Mouse (Mus musculus) CD4-positive, CD25-positive, alpha-beta regulatory T cell, adult 4 months (primary cell): ENCODE measurements around the gene Opcml. TPM values are rescaled to one million over a fixed set of nuclear protein-coding genes. Genes with fewer than 3 reads are reported as not detected.

ENCODE experiments used
- ATAC-seq: one replicate; pipeline ENCODE4 v1.8.0; 2017
- polyA plus RNA-seq, 2 experiments: library from polyadenylated mRNA; unstranded; fragments of 100-300 nt; shearing (Covaris generic); gene quantifications; one replicate each; pipeline ENCODE4 v1.2.1; 2017

Gene Opcml
- polyA plus RNA-seq, 2 experiments from 2014 or later, result not detected

GRCm38 (mm10) chr9:28336511-28337208 is 546.1 kb downstream of the Opcml start:
- no peak for ATAC-seq

- ATAC-seq, result no peak
These were observed 547.3 kb downstream of the Opcml start for GRCm38 (mm10) chr9:28337837-28338236.

DNA sequence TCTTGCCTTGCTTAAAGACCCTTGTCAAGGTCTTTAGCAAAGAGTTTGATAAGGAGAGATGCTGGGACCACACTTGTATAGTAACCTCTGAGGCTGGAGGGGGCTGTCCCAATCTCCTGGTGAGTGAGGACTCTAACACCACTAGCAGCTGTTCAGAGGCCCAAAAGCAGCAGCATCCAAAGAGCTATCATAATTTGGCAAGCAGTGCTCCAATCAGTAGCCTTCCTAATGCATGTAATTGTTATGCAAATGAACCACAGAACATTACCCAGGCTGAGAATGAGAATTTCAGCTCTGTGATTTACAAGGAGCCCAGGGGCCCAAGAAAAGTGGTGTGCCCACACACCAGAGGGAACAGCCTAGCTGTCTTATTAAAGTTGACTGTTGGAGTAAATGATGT is 564.4 kb downstream of the Opcml start:
- ATAC-seq, result no peak

- no peak for ATAC-seq
These were observed 567.4 kb downstream of the Opcml start for GRCm38 (mm10) chr9:28357946-28358345.

GRCm38 (mm10) chr9:28360691-28361090 is 570.1 kb downstream of the Opcml start:
- no peak for ATAC-seq

DNA sequence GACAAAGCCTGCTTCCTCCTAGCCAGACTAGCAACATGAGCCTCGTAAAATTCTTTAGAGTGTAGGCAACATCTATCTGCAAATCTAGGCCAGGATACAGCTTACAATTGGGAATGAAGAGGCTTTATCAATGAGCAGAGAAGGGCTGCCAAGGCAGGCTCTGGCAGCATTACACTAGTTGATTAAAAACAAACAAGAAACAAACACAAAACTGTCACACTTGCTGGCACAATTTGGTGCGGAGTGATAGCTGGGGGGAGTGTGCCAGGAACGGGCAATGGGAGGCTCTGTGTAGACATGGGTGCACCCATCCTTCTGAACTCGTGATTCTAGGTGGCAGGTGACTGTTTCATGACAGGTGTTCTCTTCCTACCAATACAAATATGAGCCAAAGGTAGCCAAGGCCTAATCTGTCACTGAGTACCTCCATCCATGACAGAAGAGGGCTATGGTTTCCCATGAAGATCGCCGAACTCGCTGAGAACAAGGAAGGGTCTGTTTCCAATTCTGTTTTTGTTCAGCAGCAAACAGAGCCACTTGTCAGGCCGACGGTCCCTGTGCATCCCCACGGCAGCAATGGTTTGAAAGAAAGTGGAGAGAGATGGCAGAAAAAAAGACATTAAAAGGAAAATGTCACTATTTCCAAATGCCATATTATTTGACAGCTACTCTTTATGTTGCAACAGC is 574.0 kb downstream of the Opcml start:
- ATAC-seq, result no peak

- ATAC-seq, result no peak
These were observed 574.5 kb downstream of the Opcml start for GRCm38 (mm10) chr9:28365160-28365473.

DNA sequence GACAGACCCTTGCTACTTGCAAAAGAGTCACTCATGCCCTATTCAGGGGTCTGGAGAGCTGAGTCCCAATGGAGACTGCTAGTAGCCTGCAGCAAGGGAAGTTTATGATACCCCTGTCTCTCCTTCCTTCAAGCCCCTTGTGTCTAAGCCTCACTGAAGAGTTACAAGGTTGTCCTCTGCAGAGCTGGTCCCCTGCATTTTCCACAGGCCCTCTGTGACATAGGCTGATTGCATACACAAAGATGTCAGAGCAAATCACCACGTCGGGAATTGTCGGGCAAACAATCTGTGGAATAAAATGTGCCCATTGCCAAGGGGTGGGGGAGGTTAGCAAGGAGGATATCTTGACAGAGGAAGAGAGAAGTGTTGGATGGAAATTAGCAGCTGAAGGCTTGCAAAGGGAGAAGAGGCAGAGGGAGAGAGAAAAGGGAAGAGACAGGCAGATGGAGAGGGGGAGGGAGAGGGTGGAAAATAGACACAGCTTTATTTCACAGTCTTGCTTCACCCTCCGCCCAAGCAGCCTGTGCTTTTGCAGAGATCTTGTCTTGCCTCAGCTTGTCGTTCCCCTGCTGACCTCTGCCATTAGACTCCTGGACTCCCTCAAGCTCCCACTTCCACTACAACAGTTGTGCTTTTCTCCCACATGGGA is 596.1 kb downstream of the Opcml start:
- ATAC-seq, result no peak

DNA sequence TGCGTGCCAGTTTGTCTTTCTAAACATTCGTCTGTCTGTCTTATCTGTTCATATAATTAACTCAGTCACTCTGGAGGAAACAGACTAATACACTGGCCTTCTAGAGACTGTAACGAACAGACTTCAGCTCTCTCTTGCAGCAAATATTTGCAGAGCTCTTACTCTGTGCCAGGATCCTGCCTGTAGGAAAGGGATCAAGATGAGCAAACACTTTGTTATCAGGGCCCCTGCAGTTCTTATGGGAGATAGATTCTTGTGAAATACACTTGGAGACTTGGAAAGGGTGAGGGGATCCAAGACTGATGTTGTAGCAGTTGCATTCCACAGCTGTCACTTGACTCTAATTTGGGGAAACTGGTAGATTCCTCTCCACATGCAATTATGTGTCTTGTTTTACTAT is 604.6 kb downstream of the Opcml start:
- no peak for ATAC-seq

GRCm38 (mm10) chr9:28395638-28396037 is 605.1 kb downstream of the Opcml start:
- no peak for ATAC-seq

DNA sequence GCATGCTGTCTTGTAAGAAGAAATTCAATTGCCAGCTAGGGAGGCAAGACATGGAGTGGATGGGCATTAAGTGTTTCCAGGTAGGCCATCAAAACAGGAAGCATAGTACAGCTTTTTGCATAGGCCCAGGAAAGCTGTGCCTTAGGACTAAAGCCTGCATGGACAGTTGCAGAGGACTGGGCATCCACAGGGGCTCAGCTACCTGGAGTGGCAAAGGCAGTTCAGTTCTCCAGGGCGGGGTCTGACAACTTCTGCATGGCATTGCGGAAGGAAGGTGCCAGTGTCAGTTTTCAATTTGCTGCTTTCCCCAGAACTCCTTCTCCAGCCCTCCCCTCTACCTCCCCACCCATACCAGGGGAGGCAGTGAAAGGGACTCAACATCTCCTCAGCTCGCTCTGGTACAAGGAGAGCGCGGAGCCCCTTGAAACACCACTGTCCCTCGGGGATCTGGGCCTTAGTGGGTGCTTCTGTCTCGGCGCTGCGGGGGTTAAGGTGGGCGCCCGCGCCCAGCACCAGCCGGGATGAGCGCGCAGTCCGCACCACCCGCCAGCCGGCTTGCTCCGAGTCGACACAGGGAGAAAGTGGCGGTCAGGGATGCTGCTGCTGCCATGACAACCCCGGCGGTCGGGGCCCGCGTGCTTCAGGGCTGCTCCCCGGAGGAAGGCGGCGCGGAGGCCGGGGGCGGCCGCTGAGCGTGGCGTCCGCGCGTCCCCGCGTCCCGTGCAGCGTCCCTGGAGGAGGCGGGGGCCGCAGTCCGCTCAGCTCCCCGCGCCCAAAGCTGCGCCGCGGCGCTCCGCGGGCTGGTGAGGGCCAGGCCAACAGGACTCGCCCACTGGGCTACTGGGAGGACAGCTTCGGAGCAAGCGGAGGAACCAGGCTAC is 612.4 kb downstream of the Opcml start:
- ATAC-seq, result no peak

DNA sequence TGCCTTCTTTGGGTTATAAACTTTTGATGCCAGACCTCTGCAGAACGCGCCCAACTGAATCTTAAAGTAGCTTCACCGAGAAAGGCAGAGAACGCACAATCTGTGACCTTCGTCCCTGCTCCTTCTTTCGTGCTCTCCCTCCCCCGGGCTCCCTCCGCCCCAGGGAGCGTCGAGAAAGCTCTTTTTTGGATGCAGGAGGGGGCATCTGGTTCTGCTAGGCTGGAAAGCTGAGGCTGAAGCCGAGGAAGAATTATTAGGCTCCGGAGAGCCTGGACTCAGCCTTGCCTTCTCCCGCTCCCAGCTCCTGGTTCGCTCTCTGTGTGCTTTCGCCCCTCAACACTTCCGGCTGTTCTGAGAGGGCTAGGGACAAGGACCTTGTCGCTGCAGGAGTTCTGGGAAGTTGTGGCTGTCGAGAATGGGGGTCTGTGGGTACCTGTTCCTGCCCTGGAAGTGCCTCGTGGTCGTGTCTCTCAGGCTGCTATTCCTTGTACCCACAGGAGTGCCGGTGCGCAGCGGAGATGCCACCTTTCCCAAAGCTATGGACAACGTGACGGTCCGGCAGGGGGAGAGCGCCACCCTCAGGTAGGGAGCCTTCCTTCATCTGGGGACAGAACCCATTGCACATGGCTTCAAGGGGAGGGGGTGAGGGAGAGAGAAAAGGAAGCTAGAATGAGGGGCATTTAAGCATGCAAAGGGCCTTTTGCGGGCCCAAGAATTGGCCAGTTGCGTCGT is 613.4 kb downstream of the Opcml start:
- no peak for ATAC-seq

- ATAC-seq, result no peak
These were observed 614.0 kb downstream of the Opcml start for GRCm38 (mm10) chr9:28404616-28405015.

GRCm38 (mm10) chr9:28405816-28406215 is 615.2 kb downstream of the Opcml start:
- ATAC-seq, result no peak

GRCm38 (mm10) chr9:28420808-28421207 is 630.2 kb downstream of the Opcml start:
- ATAC-seq, result no peak

DNA sequence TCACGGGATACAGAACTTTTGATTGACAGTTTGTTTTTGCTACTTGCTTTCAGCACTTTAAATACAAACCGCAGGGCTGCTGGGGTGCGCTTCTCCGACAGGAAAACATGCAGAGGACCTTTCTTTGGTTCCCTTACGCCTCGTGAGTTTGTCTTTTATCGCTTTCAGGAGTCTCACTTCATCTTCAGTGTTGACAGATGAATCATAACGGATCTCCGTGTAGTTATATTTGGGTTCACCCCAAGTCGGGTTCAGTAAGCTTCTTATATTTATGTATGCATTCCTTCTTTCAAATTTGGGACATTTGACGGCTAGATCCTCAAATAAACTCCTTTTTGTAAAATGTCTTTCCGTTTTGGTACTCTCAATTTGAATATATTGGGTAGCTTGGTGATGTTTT is 632.8 kb downstream of the Opcml start:
- ATAC-seq, result no peak

GRCm38 (mm10) chr9:28432159-28432558 is 641.6 kb downstream of the Opcml start:
- ATAC-seq, result no peak

GRCm38 (mm10) chr9:28438752-28439151 is 648.2 kb downstream of the Opcml start:
- no peak for ATAC-seq

DNA sequence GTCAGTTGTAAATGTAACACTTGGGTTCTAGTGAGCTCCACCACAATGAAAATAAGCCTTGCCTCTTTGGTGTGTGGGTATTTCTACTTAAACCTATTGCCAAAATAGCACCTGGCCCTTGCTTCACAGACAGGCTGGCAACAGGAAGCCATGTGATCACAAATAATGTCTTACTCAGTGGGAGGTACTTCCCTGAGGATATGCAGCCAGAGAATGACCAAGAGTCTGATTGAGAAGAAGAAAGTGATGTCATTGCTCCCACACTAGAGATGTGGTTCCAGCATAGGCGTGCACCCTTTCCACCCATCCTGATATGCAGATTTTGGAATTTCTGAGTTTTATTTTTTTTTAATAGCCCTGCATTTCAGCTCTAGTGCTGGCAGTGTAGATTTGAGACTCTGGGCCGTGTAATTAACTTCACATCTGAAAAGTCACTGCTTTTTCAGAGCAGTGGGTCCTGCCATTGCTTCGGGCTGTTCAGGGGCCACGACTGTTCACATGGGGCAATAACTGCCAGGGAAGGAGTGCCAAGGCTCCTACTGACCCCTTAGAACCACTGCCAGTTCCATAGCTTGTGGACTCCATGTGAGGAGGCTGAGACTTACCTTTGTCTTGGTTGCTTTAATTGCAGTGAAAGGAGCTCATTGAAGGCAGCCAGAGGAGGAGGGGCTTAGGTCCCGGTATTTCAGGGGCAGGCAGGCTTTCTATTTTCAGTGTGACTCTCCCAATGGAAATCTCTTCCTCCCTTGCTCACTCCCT is 649.0 kb downstream of the Opcml start:
- ATAC-seq, result no peak

DNA sequence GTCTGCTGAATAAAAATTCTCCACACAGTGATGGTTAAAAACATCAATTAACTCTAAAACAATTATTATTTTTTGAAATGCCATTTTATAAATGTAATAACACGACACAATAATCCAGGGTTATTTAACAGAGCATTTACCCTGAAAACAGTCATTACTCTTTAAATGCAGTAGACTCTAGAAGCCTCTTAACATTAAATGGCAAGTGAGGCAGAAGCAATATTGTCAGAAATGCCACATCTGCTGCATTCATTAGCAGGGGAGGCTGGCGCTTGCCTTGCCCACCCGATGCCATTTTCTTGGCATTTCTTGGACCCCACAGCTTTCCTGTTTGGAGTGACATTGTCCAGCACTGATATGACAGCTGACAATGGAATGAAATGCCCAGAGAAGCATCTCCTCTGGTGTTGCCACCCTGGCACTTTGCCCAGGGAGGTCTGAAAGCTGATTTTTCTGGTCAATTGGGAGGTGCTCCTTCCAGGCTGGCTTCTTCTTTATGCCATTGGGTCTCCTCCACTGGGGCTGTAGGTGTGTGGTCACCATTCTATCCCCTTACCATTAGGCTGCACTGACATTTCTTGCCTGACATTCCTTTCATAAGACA is 649.7 kb downstream of the Opcml start:
- no peak for ATAC-seq

DNA sequence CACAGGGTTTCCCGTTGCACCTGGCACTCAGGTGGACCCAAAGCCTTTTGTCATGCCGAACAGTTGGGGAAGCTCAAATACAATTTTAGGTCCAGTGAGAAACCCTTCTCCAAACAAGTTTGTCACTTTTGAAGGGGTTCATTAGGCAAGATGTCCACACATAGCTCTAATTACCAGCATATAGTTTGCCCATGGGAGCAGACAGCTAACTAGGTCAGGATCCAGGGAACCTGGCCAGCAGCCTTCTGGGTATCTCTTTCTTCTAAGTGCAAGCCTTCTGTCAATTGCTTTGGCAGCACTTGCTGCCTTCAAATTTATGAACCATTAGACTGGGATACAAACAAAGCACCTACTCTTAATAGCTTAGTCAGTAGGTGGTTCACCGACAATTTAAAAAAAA is 653.9 kb downstream of the Opcml start:
- no peak for ATAC-seq
